Mouse (Mus musculus) ES-Bruce4 (cell line): ENCODE results near the gene Hpd. TPM values are rescaled to one million over a fixed set of nuclear protein-coding genes. Genes with fewer than 3 reads are reported as not detected.

ENCODE experiments used
- H3K27ac ChIP-seq: 2 replicates; pipeline ENCODE4 v1.5.1; 2012; ENCODE audit warnings: low read length, inconsistent platforms; ENCODE audit not compliant: insufficient read depth
- H3K27me3 ChIP-seq: 2 replicates; pipeline ENCODE4 v1.6.1; 2012; ENCODE audit warnings: mild to moderate bottlenecking, low read length, inconsistent platforms; ENCODE audit not compliant: control insufficient read depth, poor library complexity, insufficient read depth, severe bottlenecking
- H3K36me3 ChIP-seq: 2 replicates; pipeline ENCODE4 v1.6.1; 2012; ENCODE audit warnings: inconsistent platforms, mild to moderate bottlenecking, low read length, moderate library complexity; ENCODE audit not compliant: control insufficient read depth, poor library complexity, insufficient read depth, severe bottlenecking
- H3K4me1 ChIP-seq: one replicate; pipeline ENCODE4 v1.8.1; 2011; ENCODE audit warnings: low read length; ENCODE audit not compliant: control insufficient read depth, insufficient read depth
- H3K4me3 ChIP-seq: 2 replicates; pipeline ENCODE4 v1.5.1; 2011; ENCODE audit warnings: low read depth, mild to moderate bottlenecking, low read length
- H3K9ac ChIP-seq: 2 replicates; pipeline ENCODE4 v1.6.1; 2012; ENCODE audit warnings: low read depth, mild to moderate bottlenecking, inconsistent platforms; ENCODE audit not compliant: poor library complexity, severe bottlenecking
- H3K9me3 ChIP-seq: replicated peaks from 2 replicates; pipeline ENCODE4 v1.6.1; 2012; ENCODE audit warnings: mild to moderate bottlenecking, low read length, inconsistent platforms; ENCODE audit not compliant: control insufficient read depth, poor library complexity, insufficient read depth, severe bottlenecking
- CTCF ChIP-seq: IDR thresholded peaks from one replicate; pipeline ENCODE4 v1.8.1; 2011; ENCODE audit warnings: low read depth, low read length
- EP300 ChIP-seq: IDR thresholded peaks from 2 replicates; pipeline ENCODE4 v1.6.1; 2011; ENCODE audit warnings: low read depth, low read length; ENCODE audit not compliant: insufficient read depth
- POLR2A ChIP-seq: IDR thresholded peaks from one replicate; pipeline ENCODE4 v1.8.1; 2011; ENCODE audit warnings: low read length; ENCODE audit not compliant: insufficient read depth
- polyA plus RNA-seq: library from polyadenylated mRNA; stranded (reverse); fragments of >200 nt; gene quantifications from 2 replicates; pipeline ENCODE4 v1.2.4, GENCODE M21; 2011; ENCODE audit warnings: low read depth; ENCODE audit not compliant: missing spikeins, insufficient read depth, insufficient read length

Hpd gene
- polyA plus RNA-seq, 1 experiment: not detected

DNA sequence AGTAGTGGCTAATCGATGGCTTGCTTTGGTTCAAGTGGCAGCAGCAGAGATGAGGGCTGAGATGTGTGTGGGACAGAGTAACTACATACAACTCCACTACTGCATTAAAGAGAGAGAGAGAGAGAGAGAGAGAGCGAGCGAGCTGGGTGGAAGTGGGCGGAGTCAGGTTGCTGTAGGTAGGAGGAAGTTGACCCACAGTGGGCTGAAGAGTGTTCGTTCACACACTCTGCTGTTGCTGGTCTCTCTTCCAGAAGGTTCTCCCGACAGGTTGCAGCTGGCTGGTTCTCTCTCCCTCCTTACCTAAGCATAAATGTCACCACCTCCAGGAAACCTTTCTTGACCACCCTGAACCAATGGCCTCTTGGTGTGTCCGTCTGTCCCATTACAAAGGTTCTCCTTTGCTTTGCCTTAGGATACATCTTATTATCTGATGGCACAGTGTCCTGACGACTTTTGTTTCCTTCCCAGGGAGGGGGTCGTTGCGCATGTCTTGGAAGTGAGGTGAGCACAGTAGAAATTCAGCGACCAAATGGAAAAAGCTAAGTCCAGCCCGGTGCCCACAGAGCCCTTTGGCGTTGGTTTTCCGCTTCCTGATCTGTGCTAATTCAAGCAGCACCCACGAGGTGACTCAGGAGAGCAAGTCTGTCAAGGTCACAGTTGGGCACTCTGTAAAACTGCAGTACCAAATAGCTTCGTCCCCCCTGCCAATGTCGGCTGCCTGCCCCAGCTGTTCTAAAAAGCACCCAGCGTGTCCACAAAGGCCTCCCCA lies 56.7 kb downstream of the Hpd start:
- no peak overlapping the region for H3K27ac ChIP-seq
- no peaks in the 10 kb centered on the region for H3K36me3 ChIP-seq
- H3K4me3 ChIP-seq: no peak overlapping the region
- H3K4me1 ChIP-seq: peaks cover 1% of the 10 kb centered on the region
- TF ChIP-seq POLR2A (no peak), CTCF (no peak), EP300 (no peak)
- H3K9me3 ChIP-seq: no peaks in the 10 kb centered on the region
- H3K27me3 ChIP-seq: no peaks in the 10 kb centered on the region
- no peak overlapping the region for H3K9ac ChIP-seq

DNA sequence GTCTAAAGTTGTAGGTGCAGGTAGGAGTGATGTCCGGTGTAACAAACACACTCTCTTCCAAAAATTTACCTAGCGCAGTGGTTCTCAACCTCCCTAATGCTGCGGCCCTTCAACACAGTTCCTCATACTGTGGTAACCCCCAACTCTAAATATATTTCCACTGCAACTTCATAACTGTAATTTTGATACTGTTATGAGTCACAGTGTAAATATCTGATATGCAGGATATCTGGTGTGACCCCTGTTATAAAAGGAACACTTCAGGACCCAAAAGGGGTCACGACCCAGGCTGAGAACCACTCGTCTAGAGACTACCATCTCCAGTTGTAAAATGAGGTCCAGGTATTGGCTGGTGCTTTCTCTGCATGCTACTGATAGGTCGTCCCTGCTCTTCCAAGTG lies 57.4 kb downstream of the Hpd start:
- Histone ChIP-seq H3K9ac (no peak overlapping the region), H3K36me3 (no peaks in the 10 kb centered on the region), H3K27ac (no peak overlapping the region), H3K9me3 (no peaks in the 10 kb centered on the region), H3K27me3 (no peaks in the 10 kb centered on the region), H3K4me1 (peaks cover 4% of the 10 kb centered on the region), H3K4me3 (no peak overlapping the region)
- TF ChIP-seq CTCF (no peak), EP300 (no peak), POLR2A (no peak)

GRCm38 (mm10) chr5:123122181-123122580 lies 60.3 kb downstream of the Hpd start:
- Histone ChIP-seq H3K36me3 (no peaks in the 10 kb centered on the region), H3K4me3 (no peak overlapping the region), H3K9ac (no peak overlapping the region), H3K9me3 (no peaks in the 10 kb centered on the region), H3K27me3 (no peaks in the 10 kb centered on the region), H3K27ac (no peak overlapping the region), H3K4me1 (peaks cover 4% of the 10 kb centered on the region)
- peak; percentile 72 for TF ChIP-seq CTCF
- no peak for TF ChIP-seq POLR2A

Other genes with a start within 250 kb of the Hpd start
- 50.3 and 56.8 TPM in 2 replicates for gene Kdm2b, start 192.9 kb downstream of the Hpd start, polyA plus RNA-seq
- gene Orai1, start 167.7 kb downstream of the Hpd start, polyA plus RNA-seq: 12.7 and 13.3 TPM in 2 replicates
- not detected in 2 replicates for gene Morn3, start 135.7 kb downstream of the Hpd start, polyA plus RNA-seq
- 8.9 and 9.1 TPM in 2 replicates for gene Tmem120b, start 114.3 kb downstream of the Hpd start, polyA plus RNA-seq
- 1.6 and 2.0 TPM in 2 replicates for gene Rhof, start 50.0 kb downstream of the Hpd start, polyA plus RNA-seq
- gene Setd1b, start 40.5 kb downstream of the Hpd start, polyA plus RNA-seq: 8.6 and 11.3 TPM in 2 replicates
- 24.8 TPM in 2 replicates for gene Psmd9, start 13.3 kb downstream of the Hpd start, polyA plus RNA-seq
- gene Wdr66, start 69.4 kb upstream of the Hpd start, polyA plus RNA-seq: not detected in 2 replicates
- 25.2 and 25.4 TPM in 2 replicates for gene Bcl7a, start 161.1 kb upstream of the Hpd start, polyA plus RNA-seq
- gene Mlxip, start 212.1 kb upstream of the Hpd start, polyA plus RNA-seq: 22.5 and 23.0 TPM in 2 replicates